Mouse (Mus musculus): Measurements from ENCODE around the gene Lamb3. TPM values are rescaled to one million over a fixed set of nuclear protein-coding genes. Genes with fewer than 3 reads are reported as not detected.

Gene Lamb3
- total and polyA plus RNA-seq, 3 experiments, result 10.1 to 14.6 (median 12.3) TPM

GRCm38 (mm10) chr1:193348261-193348962, 140.9 kb downstream of the Lamb3 start:
- TF ChIP-seq ZKSCAN1 (IDR thresholded peaks at IDR 0.05; ENCODE audit: borderline replicate concordance, low read depth, low read length) (no peak), CTCF (conservative IDR thresholded peaks at IDR 0.05 in 1 of 2, IDR thresholded peaks at IDR 0.05 in 1 of 2; ENCODE audit: low read depth in 2 of 2, low read length in 2 of 2) (no peak), MEF2A (IDR thresholded peaks at IDR 0.05; ENCODE audit: borderline replicate concordance, low read depth, low read length) (no peak), MYC (IDR thresholded peaks at IDR 0.05; ENCODE audit: low read depth, low read length) (no peak), NRF1 (IDR thresholded peaks at IDR 0.05; ENCODE audit: low read depth, low read length) (no peak), UBTF (IDR thresholded peaks at IDR 0.05; ENCODE audit: low read depth, low read length) (no peak), CHD1 (IDR thresholded peaks at IDR 0.05; ENCODE audit: low read depth, low read length) (no peak), MAFK (IDR thresholded peaks at IDR 0.05; ENCODE audit: insufficient replicate concordance, low read length) (no peak), CHD2 (IDR thresholded peaks at IDR 0.05; ENCODE audit: low read length) (no peak), RCOR1 (conservative IDR thresholded peaks at IDR 0.05; ENCODE audit: low read depth, low read length) (no peak), TCF12 (IDR thresholded peaks at IDR 0.05; ENCODE audit: low read depth, low read length) (no peak), MXI1 (IDR thresholded peaks at IDR 0.05; ENCODE audit: low read depth, low read length) (no peak), KAT2A (IDR thresholded peaks at IDR 0.05; ENCODE audit: insufficient replicate concordance, low read length) (no peak), IRF4 (IDR thresholded peaks at IDR 0.05; ENCODE audit: low read depth, low read length) (no peak), EP300 (IDR thresholded peaks at IDR 0.05; ENCODE audit: low read length) (no peak), ZNF384 (IDR thresholded peaks at IDR 0.05; ENCODE audit: low read depth, low read length) (no peak), TBP (conservative IDR thresholded peaks at IDR 0.05; ENCODE audit: low read depth, low read length) (no peak), BHLHE40 (IDR thresholded peaks at IDR 0.05; ENCODE audit: low read depth, low read length) (no peak), PAX5 (IDR thresholded peaks at IDR 0.05; ENCODE audit: low read length) (no peak), SIN3A (IDR thresholded peaks at IDR 0.05; ENCODE audit: low read length) (no peak)

More at GRCm38 (mm10) chr1:193348261-193348962, 140.9 kb downstream of the Lamb3 start:
- Histone ChIP-seq H3K4me2 (ENCODE audit: insufficient read depth, low read depth, poor library complexity, severe bottlenecking) (no peak overlapping the region), H3K4me3 (replicated peaks in 1 of 3; ENCODE audit: low read depth in 2 of 3, low read length in 2 of 3, poor library complexity in 1 of 3) (no peak overlapping the region), H3K27ac (ENCODE audit: insufficient read depth, low read depth) (no peak overlapping the region), H3K9me3 (replicated peaks; ENCODE audit: low read length) (no peaks in the 10 kb centered on the region), H3K9ac (ENCODE audit: insufficient read depth, low read depth) (no peak overlapping the region), H3K4me1 (ENCODE audit: control insufficient read depth in 1 of 2, insufficient read depth in 2 of 2) (peaks cover 0 to 8% of the 10 kb centered on the region in 2 experiments; a peak in 2 of 4 replicates), H3K79me2 (replicated peaks; ENCODE audit: control insufficient read depth, extremely low read depth, insufficient read depth, poor library complexity, severe bottlenecking) (no peaks in the 10 kb centered on the region), H3K36me3 (replicated peaks in 1 of 2; ENCODE audit: control insufficient read depth in 1 of 2, insufficient read depth in 1 of 2, low read length in 1 of 2) (no peaks in the 10 kb centered on the region), H3K27me3 (replicated peaks) (no peaks in the 10 kb centered on the region)
- in situ Hi-C loops (cut with MboI; ENCODE audit: low pct_ligation_motif_present, low pct_unique_long_range_greater_than_20kb, low sequenced_read_pairs), result no loop called here
- dilution Hi-C loops (cut with MboI; ENCODE audit: extremely low pct_ligation_motif_present, extremely low pct_unique_long_range_greater_than_20kb, low sequenced_read_pairs), result no loop called here
- DNase-seq (ENCODE audit: extremely low read depth), result no peak

All from CH12.LX (cell line).